ENCODE assay signal across 10 mouse cellular contexts in genomic region chr17:4296521-4297155, GRCm38 (mm10).
DNase-seq lines count a peak whose midpoint lies in the region; ATAC-seq and TF ChIP-seq lines count a peak whose summit lies in the region.
"Had no signal": no experiment of that assay in that cellular context is flagged by ENCODE, and none has a peak within 500 bp of the region (broad histone marks: within the 10 kb centered on the region; RNA-seq: fewer than 3 reads in every experiment).

No protein-coding gene starts in this region.

- H3K27ac ChIP-seq in gastrocnemius, adult 2 months: peak overlapping the region; percentile 72
- H3K27ac ChIP-seq in midbrain, postnatal 0 days (ENCODE audit: low read depth, low read length): no peak overlapping the region
- H3K27ac ChIP-seq in midbrain, embryonic 10.5 days (replicated peaks): no peak overlapping the region
- H3K27ac ChIP-seq: limb, embryonic 13.5 days had no signal

- no peak overlapping the region for H3K4me3 ChIP-seq in gastrocnemius, adult 2 months
- no peak overlapping the region for H3K4me3 ChIP-seq in midbrain, postnatal 0 days (ENCODE audit: low read depth, low read length)
- no peak overlapping the region for H3K4me3 ChIP-seq in midbrain, embryonic 10.5 days
- H3K4me3 ChIP-seq: limb, embryonic 13.5 days had no signal

- no peak for TF ChIP-seq CTCF in gastrocnemius, adult 2 months (IDR thresholded peaks at IDR 0.05)
- no peak for TF ChIP-seq CTCF in midbrain, postnatal 0 days (IDR thresholded peaks at IDR 0.05)

- no peaks in the 10 kb centered on the region for H3K9me3 ChIP-seq in midbrain, postnatal 0 days (ENCODE audit: low read length)
- no peaks in the 10 kb centered on the region for H3K9me3 ChIP-seq in midbrain, embryonic 10.5 days (replicated peaks)
- H3K9me3 ChIP-seq: limb, embryonic 13.5 days had no signal

- H3K9ac ChIP-seq in midbrain, postnatal 0 days (replicated peaks; ENCODE audit: low read length, poor library complexity, severe bottlenecking): no peak overlapping the region
- H3K9ac ChIP-seq: limb, embryonic 13.5 days had no signal

- 64% methylated on average over 6 of the region's 6 CpGs for WGBS in midbrain, postnatal 0 days
- 81% methylated on average over 6 of the region's 6 CpGs for WGBS in midbrain, embryonic 10.5 days

- no peaks in the 10 kb centered on the region for H3K36me3 ChIP-seq in midbrain, postnatal 0 days (ENCODE audit: insufficient read depth, low read length)
- H3K36me3 ChIP-seq in midbrain, embryonic 10.5 days: no peaks in the 10 kb centered on the region
- H3K36me3 ChIP-seq: limb, embryonic 13.5 days had no signal

- intact Hi-C loops in gastrocnemius, adult 2 months (cut with DNase I): no loop called here
- intact Hi-C loops in heart, postnatal 14 days (cut with DNase I): no loop called here

- peak; percentile 38 for DNase-seq in gastrocnemius, adult 2 months
- DNase-seq in gastrocnemius, postnatal 10 days: no peak
- DNase-seq in midbrain, postnatal 0 days (ENCODE audit: low spot score): peak; percentile 73
- DNase-seq in midbrain, embryonic 10.5 days (ENCODE audit: low spot score): no peak
- peak; percentile 14 to 15 for DNase-seq in heart, postnatal 14 days
- DNase-seq in lung, postnatal 36 days: peak; percentile 28
- no peak for DNase-seq in right cerebral cortex, postnatal 14 days
- no peak for DNase-seq in T-cell, adult 2 months (ENCODE audit: low spot score)
- DNase-seq: thymus, adult 18-20 months had no signal

- no peaks in the 10 kb centered on the region for H3K27me3 ChIP-seq in midbrain, postnatal 0 days (ENCODE audit: insufficient read depth, low read length)
- no peaks in the 10 kb centered on the region for H3K27me3 ChIP-seq in midbrain, embryonic 10.5 days (ENCODE audit: low read depth, poor library complexity, severe bottlenecking)
- H3K27me3 ChIP-seq: limb, embryonic 13.5 days had no signal

- H3K4me2 ChIP-seq in midbrain, postnatal 0 days (ENCODE audit: low read depth, low read length, poor library complexity, severe bottlenecking): no peak overlapping the region
- H3K4me2 ChIP-seq: limb, embryonic 13.5 days had no signal

- ATAC-seq in midbrain, postnatal 0 days (ENCODE audit: low FRiP score): no peak

- H3K4me1 ChIP-seq in midbrain, postnatal 0 days (ENCODE audit: insufficient read depth, low read length): no peaks in the 10 kb centered on the region
- no peaks in the 10 kb centered on the region for H3K4me1 ChIP-seq in midbrain, embryonic 10.5 days

Comparison
In these comparisons a context has a peak if more than half of its experiments do, and no peak if none do; other contexts are left out.
1. DNase-seq: peak in gastrocnemius, adult 2 months (single experiment), midbrain, postnatal 0 days (single experiment), heart, postnatal 14 days (2 of 2) and lung, postnatal 36 days (single experiment); none in gastrocnemius, postnatal 10 days (single experiment), midbrain, embryonic 10.5 days (single experiment), right cerebral cortex, postnatal 14 days (single experiment) and T-cell, adult 2 months (single experiment).